Mouse (Mus musculus): ENCODE measurements around the gene Man1a. TPM values are rescaled to one million over a fixed set of nuclear protein-coding genes. Genes with fewer than 3 reads are reported as not detected.

Man1a gene
- polyA plus RNA-seq, 1 experiment from 2014 or later: 21.5 TPM

DNA sequence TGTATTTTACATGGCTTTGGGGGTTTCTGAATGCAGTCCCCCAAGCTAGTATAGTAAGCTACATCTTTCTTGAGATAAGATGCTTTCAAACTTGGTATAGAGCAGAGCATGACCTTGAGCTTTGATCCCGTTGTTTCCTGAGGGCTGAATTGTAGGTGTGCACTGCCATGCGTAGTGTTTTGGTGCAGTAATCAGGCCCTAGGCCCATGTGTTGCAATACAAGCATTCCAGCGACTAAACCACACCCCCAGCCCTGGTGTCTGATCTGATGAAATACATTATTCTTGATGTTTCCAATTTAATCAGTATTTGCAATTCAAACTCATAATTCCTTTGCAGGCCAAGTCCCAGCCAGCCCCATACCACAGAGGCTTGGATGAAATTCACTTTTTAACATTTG lies 158.9 kb downstream of the Man1a start:
- DNase-seq (ENCODE audit: low spot score): no peak

DNA sequence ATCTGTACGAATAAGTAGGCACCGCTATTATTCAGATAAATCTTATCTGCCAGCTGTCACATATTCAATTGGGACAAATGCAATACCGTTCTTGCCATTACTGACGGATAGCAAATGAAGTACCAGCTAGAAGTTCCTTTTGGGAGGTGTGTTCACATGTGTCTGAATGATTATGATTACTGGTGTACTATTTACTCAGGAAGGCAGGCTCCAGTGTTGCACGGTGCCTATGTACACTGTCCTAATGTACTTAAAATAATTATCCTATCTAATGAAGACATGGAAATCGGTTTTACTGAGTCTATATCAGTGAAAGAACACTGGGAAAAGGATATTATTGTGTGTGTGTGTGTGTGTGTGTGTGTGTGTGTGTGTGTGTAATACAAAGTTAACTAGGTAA lies 160.7 kb downstream of the Man1a start:
- no peak for DNase-seq (ENCODE audit: low spot score)

DNA sequence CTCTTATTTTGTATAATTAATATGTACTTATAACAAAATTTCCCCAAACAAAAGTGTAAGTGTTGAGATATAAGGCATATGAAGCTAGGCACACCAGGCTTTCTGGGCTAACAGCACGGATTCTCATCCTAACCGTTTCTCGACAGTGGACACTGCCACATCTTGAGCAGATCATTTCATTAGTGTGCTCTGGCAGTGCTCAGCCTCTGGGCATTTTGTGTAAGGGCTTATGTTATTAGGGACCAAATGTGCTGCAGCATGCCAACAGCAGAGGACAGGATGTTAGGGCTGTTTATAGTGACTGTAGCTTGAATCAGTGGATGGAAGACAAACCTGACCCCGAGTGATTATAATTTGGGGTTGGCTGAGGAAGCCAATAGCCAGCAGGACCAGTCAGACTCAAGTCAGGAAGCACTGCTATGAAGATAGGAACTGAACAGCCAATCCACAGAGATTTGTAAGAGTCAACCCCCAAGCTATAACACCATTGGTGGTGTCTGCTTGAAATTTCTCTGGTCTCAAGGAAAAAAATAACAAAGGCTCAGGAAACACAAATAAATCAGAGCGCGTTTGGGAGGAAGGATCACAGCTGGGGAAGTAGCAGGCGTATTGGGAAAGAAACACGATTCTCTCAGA lies 161.3 kb downstream of the Man1a start:
- DNase-seq (ENCODE audit: low spot score): no peak

DNA sequence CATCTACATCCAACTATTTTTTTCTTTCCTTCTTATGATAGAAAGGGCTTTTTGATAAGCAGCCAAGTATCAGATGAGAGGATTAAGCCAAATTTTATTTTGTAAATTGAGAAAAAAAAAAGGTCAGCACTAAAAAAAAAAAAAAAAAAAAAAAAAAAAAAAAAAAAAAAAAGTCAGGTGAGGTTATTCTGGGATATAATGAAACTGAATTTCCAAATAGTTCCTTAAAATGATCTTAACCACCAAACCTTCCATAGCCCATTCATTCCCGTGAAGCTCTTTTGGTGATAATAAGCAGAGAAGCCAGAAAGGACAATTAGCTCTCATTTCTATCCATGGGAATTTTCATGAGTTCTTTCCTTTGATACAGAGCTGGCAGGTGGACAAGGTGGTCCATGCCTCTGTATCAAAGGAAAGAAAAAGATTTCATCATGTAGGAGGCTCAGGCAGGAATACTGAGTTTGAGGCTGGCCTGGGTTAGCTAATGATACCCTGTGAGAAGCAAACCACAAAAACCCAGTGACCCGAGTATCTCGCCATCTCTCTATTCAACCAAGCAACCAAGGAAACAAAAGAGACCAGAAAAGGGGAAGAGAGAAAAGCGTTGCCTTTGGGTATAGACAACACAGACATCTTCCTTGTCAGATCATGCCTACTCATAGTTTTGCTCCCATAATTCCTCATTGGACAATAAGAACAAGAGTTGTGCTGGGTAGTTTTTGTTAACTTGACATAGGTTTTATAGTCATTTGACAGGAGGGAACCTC lies 162.7 kb downstream of the Man1a start:
- no peak for DNase-seq (ENCODE audit: low spot score)

DNA sequence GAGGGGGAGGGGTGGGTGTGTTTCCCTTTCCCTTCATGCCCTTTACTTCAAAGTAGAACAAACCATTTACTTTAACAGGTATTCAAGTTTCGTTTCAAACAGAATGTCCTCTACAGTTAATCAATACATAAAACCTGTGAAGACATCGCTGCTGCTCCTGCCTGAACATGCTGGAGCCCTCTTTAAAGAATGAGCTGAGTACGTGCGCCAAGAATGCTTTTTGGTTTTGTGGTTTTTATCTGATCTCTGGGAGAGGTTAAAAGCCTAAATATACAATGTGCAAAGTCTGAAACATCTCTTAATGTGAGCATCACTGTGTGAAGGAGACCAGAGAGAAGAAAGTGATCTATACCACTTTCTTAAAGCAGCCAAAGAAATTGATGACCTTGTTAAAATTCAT lies 186.9 kb downstream of the Man1a start:
- DNase-seq (ENCODE audit: low spot score): peak; percentile 20

DNA sequence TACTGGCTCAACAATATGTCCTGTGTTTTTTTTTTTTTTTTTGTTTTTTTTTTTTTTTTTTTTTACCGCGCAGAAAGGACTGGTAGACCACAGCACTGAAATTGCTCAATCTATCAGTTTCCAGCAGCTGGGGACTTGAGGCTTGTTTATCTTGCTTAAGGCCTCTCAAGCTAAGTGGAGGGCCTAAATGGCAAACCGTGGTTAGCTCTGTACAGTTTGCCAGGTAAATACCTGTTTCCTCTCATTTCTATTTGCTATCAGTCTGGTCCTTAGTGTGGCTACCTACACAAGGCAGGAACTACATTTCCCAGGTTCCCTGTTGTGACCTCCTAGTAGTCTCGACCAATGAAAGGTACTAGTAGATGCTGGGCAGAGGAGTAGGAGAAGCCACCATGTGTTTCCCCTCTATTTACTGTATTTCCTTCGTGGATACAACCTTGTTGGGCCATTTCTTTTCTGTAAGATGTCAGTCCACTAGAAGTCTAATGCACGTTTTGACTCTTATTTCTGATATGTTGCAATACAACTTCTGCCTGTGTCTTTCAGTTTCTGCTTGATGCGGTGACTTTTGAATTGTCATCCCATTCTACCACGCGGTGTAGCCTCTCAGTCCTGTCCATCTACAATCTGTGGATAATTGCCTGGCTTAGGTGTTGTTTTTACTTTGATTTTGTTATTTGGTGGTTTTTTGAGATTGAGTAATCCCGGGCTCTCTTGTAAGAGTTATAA lies 187.9 kb downstream of the Man1a start:
- DNase-seq (ENCODE audit: low spot score): peak; percentile 5

DNA sequence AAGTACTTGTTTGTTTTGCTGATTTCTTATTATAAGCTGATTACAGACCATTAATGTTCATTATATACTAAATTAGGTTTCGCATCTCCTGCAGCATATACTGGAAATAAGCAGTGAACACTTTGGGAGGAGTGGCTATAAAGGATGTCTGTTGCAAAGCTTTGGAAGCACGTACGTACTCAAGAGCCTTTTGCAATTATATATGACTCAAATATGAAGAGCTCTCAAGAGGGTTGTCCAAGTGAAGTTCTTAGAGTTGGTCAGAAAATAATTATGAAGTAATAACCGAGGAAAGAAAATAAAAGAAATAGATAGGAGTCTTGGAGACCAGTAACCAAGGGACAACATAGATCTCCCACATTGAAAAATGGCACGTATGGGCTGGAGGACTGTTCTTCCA lies 189.9 kb downstream of the Man1a start:
- DNase-seq (ENCODE audit: low spot score): no peak

DNA sequence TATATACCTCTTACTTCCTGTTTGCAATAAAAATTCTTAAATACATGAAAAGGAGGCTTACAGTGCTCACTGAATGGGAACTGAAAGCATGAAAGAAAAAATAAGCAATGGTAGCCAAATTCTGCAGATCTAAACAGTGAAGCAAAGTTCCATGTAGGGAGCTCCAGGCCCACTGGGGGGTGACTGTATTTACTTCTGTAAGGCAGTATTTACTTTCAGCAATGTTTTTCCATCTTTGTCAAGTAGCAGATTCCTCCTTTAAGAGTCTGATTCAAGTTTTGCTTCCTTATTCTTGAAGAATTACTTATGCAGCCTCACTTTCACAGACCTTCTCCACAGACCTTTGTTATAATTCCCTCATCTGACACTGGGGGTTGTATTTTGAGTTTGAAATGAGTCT lies 195.1 kb downstream of the Man1a start:
- DNase-seq (ENCODE audit: low spot score): no peak

DNA sequence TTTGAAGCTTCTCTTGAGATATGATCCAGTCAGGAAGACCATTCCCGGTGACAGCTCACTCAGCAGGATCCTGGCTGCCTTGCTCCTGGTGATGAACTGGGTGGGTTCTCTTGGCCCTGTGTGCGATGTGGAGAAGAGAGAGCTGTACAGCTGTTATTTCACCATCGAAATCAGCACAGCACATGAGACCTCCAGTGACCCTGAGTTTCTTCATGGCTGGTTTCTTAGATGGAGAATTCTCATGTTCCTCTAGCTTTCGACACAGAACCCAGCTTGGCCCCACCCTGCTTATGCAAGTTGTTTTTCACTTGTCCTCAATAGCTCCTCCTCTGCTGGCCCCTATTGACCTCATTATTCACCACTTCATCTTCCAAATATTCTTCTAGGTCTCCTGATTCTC lies 200.5 kb downstream of the Man1a start:
- no peak for DNase-seq (ENCODE audit: low spot score)

DNA sequence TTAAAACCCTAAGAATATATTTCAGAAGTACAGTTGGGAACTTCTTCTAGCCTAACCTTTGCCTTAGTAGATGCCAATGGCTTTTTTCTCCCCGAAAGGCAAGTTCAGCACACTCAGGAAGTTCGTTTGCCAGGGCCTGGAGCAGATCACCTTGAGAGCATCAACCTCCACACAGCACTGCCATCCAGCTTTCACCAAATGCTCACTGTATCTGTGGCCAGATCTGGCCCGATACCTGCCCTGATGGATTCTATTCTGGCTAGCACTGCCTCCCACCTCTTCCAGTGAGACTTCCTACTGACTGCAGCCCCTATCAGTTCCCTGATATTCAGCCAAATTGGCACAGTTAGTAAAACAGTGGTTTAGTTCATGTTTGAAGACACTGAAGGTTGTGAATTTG lies 202.2 kb downstream of the Man1a start:
- DNase-seq (ENCODE audit: low spot score): no peak

DNA sequence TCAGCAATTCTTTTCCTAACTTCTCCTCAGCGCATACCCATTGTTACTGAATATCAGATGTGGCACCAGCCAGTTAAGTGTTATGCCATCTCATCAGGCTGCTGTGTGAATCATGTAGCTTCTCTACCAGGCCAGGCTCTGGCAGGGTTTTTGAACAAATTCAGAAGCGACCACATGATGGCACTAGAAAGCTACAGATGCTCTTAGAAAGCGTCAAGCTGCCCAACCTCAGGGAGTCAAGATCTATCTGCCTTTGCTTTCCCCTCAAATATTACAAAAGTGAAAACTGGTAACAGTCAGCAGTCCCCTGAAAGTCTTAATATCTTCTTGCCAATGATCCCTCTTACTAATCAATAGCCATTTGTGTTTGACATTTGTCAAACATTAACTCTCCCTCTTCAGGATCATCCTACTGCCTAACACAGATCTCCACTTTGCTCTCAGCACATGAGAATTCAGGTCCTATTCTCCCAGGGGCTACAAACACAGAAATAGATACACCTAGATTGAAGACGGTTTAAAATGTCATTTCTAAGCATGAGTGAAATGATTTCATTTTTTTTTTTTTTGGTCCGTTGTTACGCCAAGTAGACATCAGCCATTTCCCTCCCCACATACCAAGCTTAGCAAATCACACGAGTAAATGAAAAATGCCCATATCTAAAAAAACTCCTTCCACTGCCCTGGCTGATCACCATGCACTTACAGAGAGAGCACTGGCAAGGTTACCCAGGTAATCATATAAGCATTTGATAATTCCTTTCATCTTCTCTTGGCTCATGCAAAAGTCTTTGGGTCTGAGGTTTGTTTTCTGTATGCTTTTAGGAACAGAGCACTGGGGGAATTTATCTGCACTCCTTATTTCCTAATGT lies 212.7 kb downstream of the Man1a start:
- peak; percentile 72 for DNase-seq (ENCODE audit: low spot score)

DNA sequence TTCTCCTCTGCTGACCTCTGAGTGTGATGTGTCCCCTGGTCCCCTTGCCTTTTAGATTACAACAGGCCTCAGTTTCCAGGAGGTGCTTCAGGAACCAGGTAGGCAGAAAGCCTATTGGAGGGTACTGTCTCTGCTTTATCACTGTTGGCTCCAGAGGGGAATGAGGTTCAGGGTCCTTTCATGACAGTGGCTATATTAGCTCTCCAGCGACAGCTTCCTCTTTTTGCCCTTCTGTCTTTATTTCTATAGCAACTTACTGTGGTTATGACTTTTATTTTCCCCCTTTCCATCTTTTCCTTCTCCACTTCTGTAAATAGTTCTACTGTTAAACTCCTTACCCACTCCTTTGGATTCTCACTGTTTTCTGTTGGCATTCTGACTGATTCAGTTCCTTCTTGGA lies 216.5 kb downstream of the Man1a start:
- no peak for DNase-seq (ENCODE audit: low spot score)

DNA sequence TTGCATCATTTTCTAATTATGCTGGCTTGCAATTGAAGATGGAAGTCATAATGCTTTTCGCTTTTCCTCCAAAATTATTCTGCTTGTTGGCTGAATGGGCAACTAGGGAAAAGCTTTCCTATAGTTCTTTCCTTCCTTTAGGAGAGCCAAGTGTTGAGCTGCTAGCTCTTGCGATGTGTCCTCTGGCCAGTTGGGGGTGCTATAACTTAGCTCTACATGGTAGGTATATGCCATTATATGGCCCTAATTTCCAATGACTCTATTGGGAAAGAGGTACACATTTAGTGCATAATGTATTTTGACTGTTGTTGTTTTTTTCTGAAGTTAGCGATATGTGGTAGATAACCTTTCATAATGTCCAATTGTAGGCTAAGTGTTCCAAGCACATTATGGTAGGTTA lies 217.2 kb downstream of the Man1a start:
- DNase-seq (ENCODE audit: low spot score): peak; percentile 18

All from thymus, postnatal 0 days (tissue).